Mouse (Mus musculus) kidney, postnatal 0 days (tissue): ENCODE data around the gene Fads2. TPM values are rescaled to one million over a fixed set of nuclear protein-coding genes. Genes with fewer than 3 reads are reported as not detected.
A peak's percentile ranks its signal among the peaks of the same experiment; 100 is the strongest.

Experiments used
- ATAC-seq: fragments of 200-750 bp; cut with Nextera tagmentation; replicated peaks from 2 replicates; pipeline ENCODE4 v1.8.0; 2017; ENCODE audit warnings: low read depth, moderate number of reproducible peaks, moderate TSS enrichment, moderate library complexity; ENCODE audit not compliant: low FRiP score
- DNase-seq: peaks from one replicate; pipeline ENCODE4 v3.0.0-alpha.2; 2016; ENCODE audit warnings: low spot score
- H3K27ac ChIP-seq: fragments of 300-500 bp; sonication (generic); 2 replicates; pipeline ENCODE4 v1.5.1; 2014; ENCODE audit warnings: mild to moderate bottlenecking
- H3K27me3 ChIP-seq: fragments of 300-500 bp; sonication (generic); 2 replicates; pipeline ENCODE4 v1.6.1; 2014; ENCODE audit warnings: low read length, mixed read lengths; ENCODE audit not compliant: insufficient read depth
- H3K36me3 ChIP-seq: fragments of 300-500 bp; sonication (generic); 2 replicates; pipeline ENCODE4 v1.6.1; 2014; ENCODE audit warnings: low read length, mixed read lengths; ENCODE audit not compliant: insufficient read depth
- H3K4me1 ChIP-seq: fragments of 300-500 bp; sonication (generic); replicated peaks from 2 replicates; pipeline ENCODE4 v1.6.1; 2014; ENCODE audit warnings: antibody characterized with exemption, low read length, mixed read lengths; ENCODE audit not compliant: insufficient read depth
- H3K4me2 ChIP-seq: fragments of 300-500 bp; sonication (generic); 2 replicates; pipeline ENCODE4 v1.6.1; 2014; ENCODE audit warnings: mild to moderate bottlenecking, low read length, moderate library complexity, mixed read lengths
- H3K4me3 ChIP-seq: fragments of 300-500 bp; sonication (generic); replicated peaks from 2 replicates; pipeline ENCODE4 v1.5.1; 2014; ENCODE audit warnings: low read depth, low read length
- H3K9ac ChIP-seq: fragments of 300-500 bp; sonication (generic); 2 replicates; pipeline ENCODE4 v1.6.1; 2014; ENCODE audit warnings: low read depth, low read length
- H3K9me3 ChIP-seq: fragments of 300-500 bp; sonication (generic); replicated peaks from 2 replicates; pipeline ENCODE4 v1.6.1; 2016; ENCODE audit warnings: low read length, inconsistent platforms, mixed read lengths
- CTCF ChIP-seq: IDR thresholded peaks from 2 replicates; pipeline ENCODE4 v1.5.1; 2016; ENCODE audit warnings: antibody characterized with exemption, low read depth, mild to moderate bottlenecking, moderate library complexity
- WGBS: fragments of 180-500 bp; shearing (Covaris S2); extraction: QIAGEN DNeasy Blood & Tissue Kit; methylation state at CpG from one replicate; pipeline ENCODE4 v1.1.7; 2014; 5-methylcytosine and 5-hydroxymethylcytosine counted together
- polyA plus RNA-seq: library from polyadenylated mRNA; unstranded; fragments of >200 nt; fragmentation: Nextera tagmentation; extraction: Ambion mirVana; gene quantifications from 2 replicates; pipeline ENCODE4 v1.2.1, GENCODE M21; 2015

Fads2 gene
- polyA plus RNA-seq, 1 experiment from 2014 or later: 37.1 TPM

GRCm38 (mm10) chr19:10016151-10016550 is 85.4 kb downstream of the Fads2 start:
- H3K36me3 ChIP-seq: no peaks in the 10 kb centered on the region
- no peaks in the 10 kb centered on the region for H3K27me3 ChIP-seq
- no peak overlapping the region for H3K27ac ChIP-seq
- ATAC-seq: no peak
- no peak for DNase-seq
- WGBS: 84% methylated on average over 4 of the region's 4 CpGs
- H3K4me2 ChIP-seq: no peak overlapping the region
- no peak for TF ChIP-seq CTCF
- H3K9me3 ChIP-seq: no peaks in the 10 kb centered on the region
- H3K9ac ChIP-seq: no peak overlapping the region
- peaks cover 16% of the 10 kb centered on the region for H3K4me1 ChIP-seq
- H3K4me3 ChIP-seq: no peak overlapping the region

GRCm38 (mm10) chr19:10015442-10015841 is 86.1 kb downstream of the Fads2 start:
- Histone ChIP-seq H3K36me3 (no peaks in the 10 kb centered on the region), H3K4me3 (no peak overlapping the region), H3K4me2 (no peak overlapping the region), H3K4me1 (peaks cover 16% of the 10 kb centered on the region), H3K9me3 (no peaks in the 10 kb centered on the region), H3K9ac (no peak overlapping the region), H3K27me3 (no peaks in the 10 kb centered on the region), H3K27ac (no peak overlapping the region)
- ATAC-seq (no peak), DNase-seq (no peak)
- 50% methylated on average over 4 of the region's 4 CpGs for WGBS
- no peak for TF ChIP-seq CTCF

GRCm38 (mm10) chr19:10014824-10015223 is 86.7 kb downstream of the Fads2 start:
- Histone ChIP-seq H3K9ac (no peak overlapping the region), H3K4me1 (peaks cover 16% of the 10 kb centered on the region), H3K27ac (0 out of 2 replicates have a peak overlapping the region, but pooled peaks have one; percentile 5), H3K36me3 (no peaks in the 10 kb centered on the region), H3K4me2 (no peak overlapping the region), H3K9me3 (no peaks in the 10 kb centered on the region), H3K27me3 (no peaks in the 10 kb centered on the region), H3K4me3 (no peak overlapping the region)
- no peak for TF ChIP-seq CTCF
- no peak for ATAC-seq
- 75% methylated on average over 13 of the region's 13 CpGs for WGBS
- no peak for DNase-seq

GRCm38 (mm10) chr19:10013913-10014312 is 87.6 kb downstream of the Fads2 start:
- H3K4me1 ChIP-seq: peaks cover 16% of the 10 kb centered on the region
- no peak overlapping the region for H3K9ac ChIP-seq
- H3K9me3 ChIP-seq: no peaks in the 10 kb centered on the region
- H3K4me3 ChIP-seq: no peak overlapping the region
- no peak for ATAC-seq
- H3K4me2 ChIP-seq: no peak overlapping the region
- TF ChIP-seq CTCF: no peak
- peak overlapping the region; percentile 88 for H3K27ac ChIP-seq
- H3K27me3 ChIP-seq: no peaks in the 10 kb centered on the region
- WGBS: 44% methylated on average over 5 of the region's 5 CpGs
- no peaks in the 10 kb centered on the region for H3K36me3 ChIP-seq
- DNase-seq: peak; percentile 51

GRCm38 (mm10) chr19:10013348-10013747 is 88.2 kb downstream of the Fads2 start:
- WGBS: 18% methylated on average over 3 of the region's 3 CpGs
- Histone ChIP-seq H3K36me3 (no peaks in the 10 kb centered on the region), H3K4me2 (no peak overlapping the region), H3K9me3 (no peaks in the 10 kb centered on the region), H3K4me3 (no peak overlapping the region), H3K27me3 (no peaks in the 10 kb centered on the region), H3K27ac (peak overlapping the region; percentile 88), H3K9ac (no peak overlapping the region), H3K4me1 (peaks cover 10% of the 10 kb centered on the region)
- DNase-seq (no peak), ATAC-seq (no peak)
- no peak for TF ChIP-seq CTCF

GRCm38 (mm10) chr19:10012827-10013278 is 88.7 kb downstream of the Fads2 start:
- Histone ChIP-seq H3K9ac (0 out of 2 replicates have a peak overlapping the region, but pooled peaks have one; percentile 24), H3K27ac (peak overlapping the region; percentile 88), H3K4me1 (peaks cover 9% of the 10 kb centered on the region), H3K9me3 (no peaks in the 10 kb centered on the region), H3K36me3 (no peaks in the 10 kb centered on the region), H3K4me2 (no peak overlapping the region), H3K4me3 (no peak overlapping the region), H3K27me3 (no peaks in the 10 kb centered on the region)
- no peak for TF ChIP-seq CTCF
- peak; percentile 96 for DNase-seq
- 7% methylated on average over 6 of the region's 6 CpGs for WGBS
- peak; percentile 64 for ATAC-seq

Other genes starting within 250 kb of the Fads2 start
- 40.6 and 43.1 TPM in 2 replicates for gene Incenp, start 202.2 kb downstream of the Fads2 start, polyA plus RNA-seq
- gene Fth1, start 121.1 kb downstream of the Fads2 start, polyA plus RNA-seq: 2,883 and 2,906 TPM in 2 replicates
- 1.8 and 3.3 TPM in 2 replicates for gene Best1, start 100.1 kb downstream of the Fads2 start, polyA plus RNA-seq
- gene Rab3il1, start 100.1 kb downstream of the Fads2 start, polyA plus RNA-seq: 30.6 and 31.5 TPM in 2 replicates
- 35.0 and 37.4 TPM in 2 replicates for gene Fads3, start 60.2 kb downstream of the Fads2 start, polyA plus RNA-seq
- 54.6 and 63.9 TPM in 2 replicates for gene Fads1, start 81.1 kb upstream of the Fads2 start, polyA plus RNA-seq
- 427 and 460 TPM in 2 replicates for gene Tmem258, start 102.3 kb upstream of the Fads2 start, polyA plus RNA-seq
- 46.6 and 56.1 TPM in 2 replicates for gene Fen1, start 102.4 kb upstream of the Fads2 start, polyA plus RNA-seq
- gene Myrf, start 139.0 kb upstream of the Fads2 start, polyA plus RNA-seq: 1.2 and 1.5 TPM in 2 replicates
- 2.0 and 2.2 TPM in 2 replicates for gene Dagla, start 203.1 kb upstream of the Fads2 start, polyA plus RNA-seq